Mouse (Mus musculus): Measurements from ENCODE around the gene Plxnc1. TPM values are rescaled to one million over a fixed set of nuclear protein-coding genes. Genes with fewer than 3 reads are reported as not detected.

Gene Plxnc1
- polyA plus RNA-seq, 1 experiment from 2014 or later, result 1.8 TPM

DNA sequence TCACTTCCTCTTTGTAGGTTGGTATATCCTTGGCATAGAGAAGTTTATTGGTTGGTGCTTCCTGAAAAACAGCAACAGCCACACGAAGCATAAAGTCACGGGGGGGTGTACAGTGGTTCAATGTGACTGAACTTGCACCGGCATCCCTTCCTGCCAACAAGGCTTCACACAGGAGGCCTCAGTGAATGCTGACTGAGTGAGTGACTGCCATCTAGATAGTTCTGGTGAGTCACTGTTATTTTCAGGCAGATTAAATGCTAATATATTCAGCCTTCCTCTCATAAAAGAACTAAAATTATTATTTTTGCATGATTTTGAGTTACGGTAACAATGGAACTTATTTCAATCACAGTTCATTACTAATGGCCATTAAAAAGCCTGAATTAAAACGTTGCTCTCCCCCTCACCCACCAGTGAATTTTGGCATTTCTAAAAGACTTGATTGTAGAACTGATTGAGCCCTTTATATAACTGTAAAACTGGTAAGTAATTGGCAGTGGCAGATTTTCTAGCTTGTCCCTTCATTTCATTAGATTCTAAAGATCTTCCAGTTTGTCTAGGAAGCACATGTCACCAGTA is 149.9 kb downstream of the Plxnc1 start:
- no peaks in the 10 kb centered on the region for H3K27me3 ChIP-seq (ENCODE audit: poor library complexity, severe bottlenecking)
- H3K4me3 ChIP-seq, result no peak overlapping the region
- H3K9me3 ChIP-seq, result no peaks in the 10 kb centered on the region
- H3K36me3 ChIP-seq (replicated peaks), result peaks cover 63% of the 10 kb centered on the region
- DNase-seq (ENCODE audit: extremely low spot score, low spot score), result no peak
- H3K4me1 ChIP-seq, result peaks cover 9% of the 10 kb centered on the region
- WGBS, result 94% methylated on average over 5 of the region's 5 CpGs
- no peak overlapping the region for H3K27ac ChIP-seq

GRCm38 (mm10) chr10:94793914-94794313 is 150.7 kb downstream of the Plxnc1 start:
- peaks cover 68% of the 10 kb centered on the region for H3K36me3 ChIP-seq (replicated peaks)

GRCm38 (mm10) chr10:94789205-94789604 is 155.4 kb downstream of the Plxnc1 start:
- 90% methylated on average over 3 of the region's 3 CpGs for WGBS
- H3K4me1 ChIP-seq, result no peaks in the 10 kb centered on the region
- peaks cover 56% of the 10 kb centered on the region for H3K36me3 ChIP-seq (replicated peaks)
- H3K9me3 ChIP-seq, result no peaks in the 10 kb centered on the region
- no peaks in the 10 kb centered on the region for H3K27me3 ChIP-seq (ENCODE audit: poor library complexity, severe bottlenecking)
- no peak overlapping the region for H3K4me3 ChIP-seq
- DNase-seq (ENCODE audit: extremely low spot score, low spot score), result no peak
- no peak overlapping the region for H3K27ac ChIP-seq

More at GRCm38 (mm10) chr10:94793914-94794313, 150.7 kb downstream of the Plxnc1 start:
- DNase-seq (ENCODE audit: extremely low spot score, low spot score), result no peak
- no peaks in the 10 kb centered on the region for H3K27me3 ChIP-seq (ENCODE audit: poor library complexity, severe bottlenecking)
- no peak overlapping the region for H3K27ac ChIP-seq
- no peaks in the 10 kb centered on the region for H3K9me3 ChIP-seq
- H3K4me3 ChIP-seq, result no peak overlapping the region
- WGBS, result 94% methylated on average over 3 of the region's 3 CpGs
- peaks cover under 1% of the 10 kb centered on the region for H3K4me1 ChIP-seq

DNA sequence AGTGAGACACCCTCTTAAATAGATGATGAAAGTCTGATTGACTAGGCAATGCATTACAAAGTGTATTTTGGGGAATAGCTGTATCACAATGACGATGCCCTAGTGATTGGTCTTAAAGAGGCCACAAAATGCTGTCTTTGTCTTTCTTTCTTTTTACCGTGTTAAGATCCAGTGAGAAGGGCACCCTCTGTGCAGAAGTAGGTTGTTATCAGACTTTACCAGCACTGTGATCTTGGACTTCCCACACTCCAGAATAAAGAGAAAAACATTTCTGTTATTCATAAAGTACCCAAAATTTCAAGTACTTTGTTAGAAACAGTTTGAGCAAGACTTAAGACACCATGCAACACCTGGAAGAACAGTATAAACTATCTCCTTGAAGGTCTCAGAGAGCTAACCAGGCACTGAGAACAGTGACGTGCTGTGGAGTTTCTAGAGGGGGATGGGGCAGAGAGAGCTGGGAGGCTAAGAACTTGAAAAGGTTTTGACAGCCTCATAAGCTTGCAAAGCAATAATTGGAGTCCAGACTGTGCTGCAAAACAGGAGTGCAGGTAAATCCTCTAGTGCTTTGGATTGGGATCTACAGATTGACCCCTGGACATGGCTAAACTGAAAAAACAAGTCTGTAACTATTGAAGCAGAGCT is 163.9 kb downstream of the Plxnc1 start:
- H3K4me1 ChIP-seq, result no peaks in the 10 kb centered on the region
- H3K4me3 ChIP-seq, result no peak overlapping the region
- H3K27me3 ChIP-seq (ENCODE audit: poor library complexity, severe bottlenecking), result no peaks in the 10 kb centered on the region
- DNase-seq (ENCODE audit: extremely low spot score, low spot score), result no peak
- no peaks in the 10 kb centered on the region for H3K9me3 ChIP-seq
- peaks cover 24% of the 10 kb centered on the region for H3K36me3 ChIP-seq (replicated peaks)
- 87% methylated on average over 3 of the region's 3 CpGs for WGBS
- H3K27ac ChIP-seq, result no peak overlapping the region

DNA sequence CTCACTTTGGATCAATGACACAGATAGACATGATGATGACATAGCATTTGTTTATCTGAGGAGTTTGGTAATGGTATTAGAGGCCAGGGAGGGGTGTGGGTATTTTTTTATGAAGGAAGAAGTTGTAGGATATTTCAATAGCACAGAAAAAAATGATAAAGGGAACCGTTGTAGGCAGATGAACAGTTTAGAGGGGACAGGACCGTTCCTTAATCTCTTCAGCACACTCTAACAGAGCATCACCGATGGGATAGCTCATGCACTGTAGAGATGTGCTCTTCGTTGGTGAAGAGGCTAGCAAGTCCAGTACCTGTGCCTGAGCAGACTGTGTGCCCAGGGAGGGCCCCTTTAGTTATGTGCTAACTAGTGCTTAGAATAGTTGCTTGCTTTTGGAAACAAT is 165.3 kb downstream of the Plxnc1 start:
- DNase-seq (ENCODE audit: extremely low spot score, low spot score), result no peak
- Histone ChIP-seq H3K4me3 (no peak overlapping the region), H3K27ac (no peak overlapping the region), H3K27me3 (ENCODE audit: poor library complexity, severe bottlenecking) (no peaks in the 10 kb centered on the region), H3K36me3 (replicated peaks) (peaks cover 24% of the 10 kb centered on the region), H3K9me3 (no peaks in the 10 kb centered on the region), H3K4me1 (no peaks in the 10 kb centered on the region)
- 95% methylated on average over 4 of the region's 4 CpGs for WGBS

- no peak for DNase-seq (ENCODE audit: extremely low spot score, low spot score)
These were observed 167.1 kb downstream of the Plxnc1 start for GRCm38 (mm10) chr10:94777576-94777975.

GRCm38 (mm10) chr10:94771496-94771895 is 173.1 kb downstream of the Plxnc1 start:
- H3K27me3 ChIP-seq (ENCODE audit: poor library complexity, severe bottlenecking), result no peaks in the 10 kb centered on the region
- H3K4me1 ChIP-seq, result no peaks in the 10 kb centered on the region
- H3K27ac ChIP-seq, result no peak overlapping the region
- no peak for DNase-seq (ENCODE audit: extremely low spot score, low spot score)
- 89% methylated on average over 3 of the region's 3 CpGs for WGBS
- H3K4me3 ChIP-seq, result no peak overlapping the region
- H3K36me3 ChIP-seq (replicated peaks), result peaks cover 12% of the 10 kb centered on the region
- H3K9me3 ChIP-seq, result no peaks in the 10 kb centered on the region

More at GRCm38 (mm10) chr10:94777576-94777975, 167.1 kb downstream of the Plxnc1 start:
- Histone ChIP-seq H3K27ac (no peak overlapping the region), H3K4me3 (no peak overlapping the region), H3K4me1 (no peaks in the 10 kb centered on the region), H3K9me3 (no peaks in the 10 kb centered on the region), H3K27me3 (ENCODE audit: poor library complexity, severe bottlenecking) (no peaks in the 10 kb centered on the region), H3K36me3 (replicated peaks) (peaks cover 24% of the 10 kb centered on the region)
- WGBS, result 89% methylated on average over 3 of the region's 3 CpGs

DNA sequence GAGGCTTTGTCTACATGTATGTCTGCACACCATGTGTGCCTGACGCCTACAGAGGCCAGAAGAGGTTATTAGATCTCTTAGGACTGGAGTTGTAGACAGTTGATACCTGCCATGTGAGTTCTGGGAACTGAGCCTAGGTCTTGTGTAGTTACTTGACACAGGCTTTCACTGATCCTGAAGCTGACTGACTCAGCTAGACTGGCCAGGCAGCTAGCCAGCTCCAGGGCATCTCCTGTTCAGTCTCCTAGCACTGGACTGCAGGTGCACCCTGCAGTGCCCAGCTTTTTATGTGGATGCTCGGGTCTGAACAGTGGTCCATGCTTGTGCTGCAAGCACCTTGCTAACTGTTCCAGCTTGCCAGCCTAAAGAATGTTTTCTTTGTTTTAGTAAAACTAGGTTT is 197.6 kb downstream of the Plxnc1 start:
- no peak for DNase-seq (ENCODE audit: extremely low spot score, low spot score)
- H3K4me3 ChIP-seq, result no peak overlapping the region
- no peaks in the 10 kb centered on the region for H3K27me3 ChIP-seq (ENCODE audit: poor library complexity, severe bottlenecking)
- no peaks in the 10 kb centered on the region for H3K4me1 ChIP-seq
- peaks cover 35% of the 10 kb centered on the region for H3K36me3 ChIP-seq (replicated peaks)
- WGBS, result 84% methylated on average over 2 of the region's 2 CpGs
- no peaks in the 10 kb centered on the region for H3K9me3 ChIP-seq
- no peak overlapping the region for H3K27ac ChIP-seq

DNA sequence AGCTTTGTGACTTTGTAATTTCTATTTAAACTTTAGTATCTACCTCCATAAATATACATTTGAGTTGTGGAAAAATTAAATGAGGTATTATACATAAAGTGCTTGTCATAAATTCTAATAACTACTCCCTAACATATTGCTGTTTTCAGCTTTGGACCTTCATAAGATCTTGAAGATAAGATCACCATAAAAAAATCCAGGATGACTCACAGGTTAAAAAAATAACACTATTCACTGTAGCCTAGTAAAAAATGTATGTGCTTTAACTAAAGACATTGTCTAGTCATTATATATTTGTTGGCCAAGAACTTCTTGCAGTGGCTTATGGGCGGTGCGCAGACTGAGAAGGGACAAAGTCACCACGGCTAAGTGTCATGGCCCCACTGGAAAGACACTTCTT is 203.2 kb downstream of the Plxnc1 start:
- Histone ChIP-seq H3K9me3 (no peaks in the 10 kb centered on the region), H3K27ac (no peak overlapping the region), H3K36me3 (replicated peaks) (peaks cover 15% of the 10 kb centered on the region), H3K27me3 (ENCODE audit: poor library complexity, severe bottlenecking) (no peaks in the 10 kb centered on the region), H3K4me3 (no peak overlapping the region), H3K4me1 (0 out of 2 replicates have a peak, but pooled peaks cover 6% of the 10 kb centered on the region)
- 95% methylated on average over 3 of the region's 3 CpGs for WGBS
- no peak for DNase-seq (ENCODE audit: extremely low spot score, low spot score)

Data from forebrain, embryonic 10.5 days (tissue).